Mouse (Mus musculus): Measurements from ENCODE around the gene Vps37c. TPM values are rescaled to one million over a fixed set of nuclear protein-coding genes. Genes with fewer than 3 reads are reported as not detected.

The Vps37c gene
- total and polyA plus RNA-seq, 2 experiments from 2014 or later, result 27.2 to 30.7 TPM

DNA sequence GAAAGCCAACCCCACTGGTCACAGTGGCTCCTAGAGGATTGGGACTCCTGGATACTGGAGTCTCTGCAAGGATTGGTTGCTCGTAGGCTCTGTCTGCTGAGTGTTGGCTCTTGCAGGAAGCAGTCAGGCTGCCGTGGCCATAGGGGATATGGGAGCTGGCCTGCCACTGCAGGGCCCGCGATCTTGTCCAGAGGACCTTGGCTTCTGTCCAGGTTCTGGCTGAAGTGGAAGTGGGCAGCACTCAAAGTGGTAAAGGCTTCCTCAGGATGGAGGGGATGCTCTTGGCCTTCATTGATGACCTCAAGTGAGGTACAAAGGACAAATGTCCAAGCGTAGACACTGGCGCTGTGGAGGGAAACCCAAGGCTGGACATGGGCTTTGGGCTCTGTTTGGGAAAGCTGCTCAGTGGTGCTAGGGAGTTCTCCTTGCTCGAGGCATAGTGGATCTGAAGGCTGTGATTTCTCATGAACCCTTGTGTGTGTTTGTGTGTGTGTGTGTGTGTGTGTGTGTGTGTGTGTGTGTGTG, 29.8 kb downstream of the Vps37c start:
- Histone ChIP-seq H3K27ac (no peak overlapping the region), H3K27me3 (ENCODE audit: insufficient read depth, low read length) (no peaks in the 10 kb centered on the region), H3K4me3 (ENCODE audit: low read length) (no peak overlapping the region), H3K9me3 (ENCODE audit: low read length) (no peaks in the 10 kb centered on the region), H3K4me2 (ENCODE audit: low read depth, low read length) (no peak overlapping the region), H3K4me1 (ENCODE audit: insufficient read depth, low read length) (peaks cover 12% of the 10 kb centered on the region), H3K9ac (replicated peaks; ENCODE audit: low read length) (no peak overlapping the region), H3K36me3 (ENCODE audit: insufficient read depth, low read length) (peaks cover 10% of the 10 kb centered on the region; the same call in 1 of the 2 replicates)
- TF ChIP-seq CTCF (IDR thresholded peaks at IDR 0.05; ENCODE audit: low read depth), result no peak
- DNase-seq (ENCODE audit: low spot score) (peak; percentile 51), ATAC-seq (no peak)
- 52% methylated on average over 7 of the region's 7 CpGs for WGBS

- peak; percentile 67 for DNase-seq (ENCODE audit: low spot score)
- H3K9me3 ChIP-seq (ENCODE audit: low read length), result no peaks in the 10 kb centered on the region
These were observed 31.2 kb downstream of the Vps37c start for GRCm38 (mm10) chr19:10719751-10720150.

GRCm38 (mm10) chr19:10720524-10720923, 32.0 kb downstream of the Vps37c start:
- no peak overlapping the region for H3K9ac ChIP-seq (replicated peaks; ENCODE audit: low read length)
- no peaks in the 10 kb centered on the region for H3K36me3 ChIP-seq (ENCODE audit: insufficient read depth, low read length)
- H3K27ac ChIP-seq, result no peak overlapping the region
- no peaks in the 10 kb centered on the region for H3K9me3 ChIP-seq (ENCODE audit: low read length)
- peaks cover 17% of the 10 kb centered on the region for H3K4me1 ChIP-seq (ENCODE audit: insufficient read depth, low read length)
- no peaks in the 10 kb centered on the region for H3K27me3 ChIP-seq (ENCODE audit: insufficient read depth, low read length)
- no peak for TF ChIP-seq CTCF (IDR thresholded peaks at IDR 0.05; ENCODE audit: low read depth)
- H3K4me2 ChIP-seq (ENCODE audit: low read depth, low read length), result no peak overlapping the region
- 26% methylated on average over 3 of the region's 3 CpGs for WGBS
- DNase-seq (ENCODE audit: low spot score), result no peak
- H3K4me3 ChIP-seq (ENCODE audit: low read length), result no peak overlapping the region
- ATAC-seq, result no peak

More at GRCm38 (mm10) chr19:10719751-10720150, 31.2 kb downstream of the Vps37c start:
- Histone ChIP-seq H3K27ac (no peak overlapping the region), H3K4me3 (ENCODE audit: low read length) (no peak overlapping the region), H3K27me3 (ENCODE audit: insufficient read depth, low read length) (no peaks in the 10 kb centered on the region), H3K4me1 (ENCODE audit: insufficient read depth, low read length) (peaks cover 17% of the 10 kb centered on the region), H3K9ac (replicated peaks; ENCODE audit: low read length) (no peak overlapping the region), H3K4me2 (ENCODE audit: low read depth, low read length) (no peak overlapping the region), H3K36me3 (ENCODE audit: insufficient read depth, low read length) (no peaks in the 10 kb centered on the region)
- ATAC-seq, result no peak
- 21% methylated on average over 2 of the region's 2 CpGs for WGBS
- TF ChIP-seq CTCF (IDR thresholded peaks at IDR 0.05; ENCODE audit: low read depth), result no peak

- Histone ChIP-seq H3K36me3 (ENCODE audit: insufficient read depth, low read length) (no peaks in the 10 kb centered on the region), H3K4me3 (ENCODE audit: low read length) (no peak overlapping the region), H3K9me3 (ENCODE audit: low read length) (no peaks in the 10 kb centered on the region), H3K27ac (no peak overlapping the region), H3K4me1 (ENCODE audit: insufficient read depth, low read length) (peaks cover 17% of the 10 kb centered on the region), H3K4me2 (ENCODE audit: low read depth, low read length) (no peak overlapping the region), H3K9ac (replicated peaks; ENCODE audit: low read length) (no peak overlapping the region), H3K27me3 (ENCODE audit: insufficient read depth, low read length) (no peaks in the 10 kb centered on the region)
- no peak for ATAC-seq
- no peak for TF ChIP-seq CTCF (IDR thresholded peaks at IDR 0.05; ENCODE audit: low read depth)
- WGBS, result 54% methylated on average over 5 of the region's 5 CpGs
- no peak for DNase-seq (ENCODE audit: low spot score)
These were observed 32.5 kb downstream of the Vps37c start for GRCm38 (mm10) chr19:10721064-10721463.

- peak; percentile 32 for DNase-seq (ENCODE audit: low spot score)
- peak; percentile 22; the same call in 1 of the 2 replicates for ATAC-seq
- no peaks in the 10 kb centered on the region for H3K9me3 ChIP-seq (ENCODE audit: low read length)
- 12% methylated on average over 13 of the region's 13 CpGs for WGBS
- TF ChIP-seq CTCF (IDR thresholded peaks at IDR 0.05; ENCODE audit: low read depth), result no peak
- no peaks in the 10 kb centered on the region for H3K27me3 ChIP-seq (ENCODE audit: insufficient read depth, low read length)
- peak overlapping the region; percentile 56 for H3K27ac ChIP-seq
- H3K4me1 ChIP-seq (ENCODE audit: insufficient read depth, low read length), result peaks cover 17% of the 10 kb centered on the region
- peak overlapping the region; percentile 23; the same call in 1 of the 2 replicates for H3K4me2 ChIP-seq (ENCODE audit: low read depth, low read length)
- no peak overlapping the region for H3K4me3 ChIP-seq (ENCODE audit: low read length)
- no peaks in the 10 kb centered on the region for H3K36me3 ChIP-seq (ENCODE audit: insufficient read depth, low read length)
- no peak overlapping the region for H3K9ac ChIP-seq (replicated peaks; ENCODE audit: low read length)
These were observed 34.5 kb downstream of the Vps37c start for GRCm38 (mm10) chr19:10723084-10723483.

GRCm38 (mm10) chr19:10723649-10724048, 35.1 kb downstream of the Vps37c start:
- Histone ChIP-seq H3K4me1 (ENCODE audit: insufficient read depth, low read length) (peaks cover 17% of the 10 kb centered on the region), H3K9me3 (ENCODE audit: low read length) (no peaks in the 10 kb centered on the region), H3K36me3 (ENCODE audit: insufficient read depth, low read length) (no peaks in the 10 kb centered on the region), H3K4me3 (ENCODE audit: low read length) (no peak overlapping the region), H3K27me3 (ENCODE audit: insufficient read depth, low read length) (no peaks in the 10 kb centered on the region), H3K27ac (peak overlapping the region; percentile 56; the same call in 1 of the 2 replicates), H3K4me2 (ENCODE audit: low read depth, low read length) (no peak overlapping the region), H3K9ac (replicated peaks; ENCODE audit: low read length) (no peak overlapping the region)
- DNase-seq (ENCODE audit: low spot score) (peak; percentile 66), ATAC-seq (peak; percentile 55)
- no peak for TF ChIP-seq CTCF (IDR thresholded peaks at IDR 0.05; ENCODE audit: low read depth)
- WGBS, result 50% methylated on average over 5 of the region's 5 CpGs

DNA sequence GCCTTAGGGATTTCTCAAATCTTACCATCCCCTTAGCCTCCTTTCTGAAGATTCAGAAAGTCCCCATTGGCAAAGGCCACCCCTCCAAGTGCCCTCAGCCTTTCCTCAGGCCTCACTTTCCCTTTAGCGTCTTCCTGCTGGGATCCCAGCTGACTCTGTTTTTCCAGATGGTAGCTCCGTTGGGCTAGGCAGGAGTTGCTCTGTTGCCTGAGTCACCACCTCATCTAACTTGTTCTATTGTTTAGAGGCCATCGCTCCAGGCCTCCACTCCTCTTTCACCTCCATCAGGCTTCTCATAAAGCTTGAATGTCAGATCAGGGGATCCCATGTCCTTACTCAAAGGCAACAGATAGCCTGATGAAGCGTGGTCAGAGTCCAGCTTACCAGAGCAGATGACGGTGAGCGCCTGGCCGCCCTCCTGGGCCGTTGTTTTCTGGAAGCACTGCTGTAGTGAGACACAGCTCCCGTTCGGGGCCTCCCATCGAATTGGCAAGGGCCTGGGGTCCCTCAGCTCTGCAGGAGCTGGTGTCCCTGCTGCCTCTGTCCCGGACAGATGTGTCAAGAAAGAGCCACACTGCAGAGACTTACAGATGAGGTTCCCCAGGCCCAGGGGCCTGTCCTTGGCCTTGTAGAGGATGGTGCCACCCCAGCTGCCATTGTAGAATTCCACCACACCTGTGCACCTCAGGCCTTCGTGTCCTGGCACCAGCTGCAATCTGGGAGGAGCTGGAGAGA, 36.3 kb downstream of the Vps37c start:
- Histone ChIP-seq H3K9me3 (ENCODE audit: low read length) (no peaks in the 10 kb centered on the region), H3K36me3 (ENCODE audit: insufficient read depth, low read length) (no peaks in the 10 kb centered on the region), H3K4me1 (ENCODE audit: insufficient read depth, low read length) (peaks cover 15% of the 10 kb centered on the region), H3K9ac (replicated peaks; ENCODE audit: low read length) (no peak overlapping the region), H3K4me3 (ENCODE audit: low read length) (no peak overlapping the region), H3K27ac (no peak overlapping the region), H3K27me3 (ENCODE audit: insufficient read depth, low read length) (no peaks in the 10 kb centered on the region), H3K4me2 (ENCODE audit: low read depth, low read length) (no peak overlapping the region)
- DNase-seq (ENCODE audit: low spot score) (no peak), ATAC-seq (no peak)
- no peak for TF ChIP-seq CTCF (IDR thresholded peaks at IDR 0.05; ENCODE audit: low read depth)
- WGBS, result 74% methylated on average over 13 of the region's 13 CpGs
